Mouse (Mus musculus) activated CD4-positive, CD25-positive, alpha-beta regulatory T cell, adult 9 weeks (primary cell): ENCODE measurements around the gene Camta1. TPM values are rescaled to one million over a fixed set of nuclear protein-coding genes. Genes with fewer than 3 reads are reported as not detected.

Experiments used
- polyA plus RNA-seq: library from polyadenylated mRNA; unstranded; fragments of 100-300 nt; shearing (Covaris generic); gene quantifications from one replicate; pipeline ENCODE4 v1.2.1, GENCODE M21; 2017

The Camta1 gene
- 27.9 TPM for polyA plus RNA-seq

DNA sequence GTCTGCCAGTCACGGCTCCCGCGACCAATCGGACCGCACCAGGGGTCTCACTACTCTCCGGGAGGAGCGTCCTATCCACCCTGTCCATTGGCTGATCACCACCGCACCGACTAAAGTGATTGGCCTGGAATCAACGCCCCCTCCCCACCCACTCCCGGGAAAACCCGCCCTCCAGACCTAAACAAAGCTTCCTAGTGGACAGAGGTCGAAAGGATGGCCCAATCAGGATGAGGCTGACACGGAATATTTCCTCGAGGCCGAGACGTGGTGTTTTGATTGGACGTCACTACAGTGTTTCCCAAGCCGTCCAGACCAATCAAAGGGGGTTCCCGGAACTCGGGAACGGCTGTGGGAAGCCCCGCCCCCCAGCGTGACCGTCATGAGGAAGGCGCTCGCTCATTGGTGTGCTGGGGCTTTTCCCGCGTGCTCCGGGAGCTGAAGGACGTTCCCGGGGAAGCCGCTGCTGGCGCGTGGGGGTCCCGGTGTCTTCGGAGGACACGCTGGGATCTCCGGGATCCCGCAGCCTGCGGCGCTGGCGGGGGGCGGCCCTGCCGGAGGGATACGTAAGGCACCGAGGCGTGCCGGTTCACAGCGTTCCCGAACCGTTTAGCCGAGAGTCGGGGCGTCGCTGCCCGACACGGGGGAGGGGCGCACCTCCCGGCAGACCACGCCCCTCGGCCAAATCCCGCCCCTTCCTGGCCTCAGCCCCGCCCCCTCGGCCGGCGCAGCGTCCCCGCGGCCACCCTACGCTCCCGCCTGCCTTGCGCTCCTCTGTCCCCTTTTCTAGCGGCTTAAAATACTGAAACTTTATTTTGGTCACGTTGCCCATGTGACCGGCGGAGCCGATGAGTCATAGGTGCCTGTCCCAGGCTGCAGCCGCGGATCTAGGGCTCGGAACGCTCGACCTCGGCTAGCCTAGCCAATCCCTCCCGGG lies at the start of gene Camta1:
Gene Camta1 (minus strand): TSS at position 71 of the 934 bp plus-strand sequence.

DNA sequence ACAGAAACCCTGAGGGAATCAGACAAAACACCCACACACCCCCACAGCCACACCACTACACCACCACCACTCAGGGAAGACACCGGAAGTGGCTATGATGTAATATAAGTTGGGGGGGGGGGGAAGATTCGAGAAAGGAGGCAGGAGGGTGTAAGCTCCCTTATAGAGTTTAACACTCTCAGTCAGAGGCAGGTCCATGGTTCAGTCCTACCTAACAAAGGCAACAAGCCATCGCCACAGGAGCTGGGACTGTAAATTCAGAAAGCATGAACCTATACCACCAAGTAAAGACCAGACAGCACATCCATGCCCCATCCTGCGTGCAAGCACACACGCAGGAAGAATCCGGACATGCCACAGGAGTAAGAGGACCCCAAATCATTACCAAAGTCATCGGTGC lies 772.4 kb downstream of the Camta1 start, which contains the start of gene Gm13090:
Gene Gm13090 (plus strand): TSS at position 301 of the 400 bp plus-strand sequence.

DNA sequence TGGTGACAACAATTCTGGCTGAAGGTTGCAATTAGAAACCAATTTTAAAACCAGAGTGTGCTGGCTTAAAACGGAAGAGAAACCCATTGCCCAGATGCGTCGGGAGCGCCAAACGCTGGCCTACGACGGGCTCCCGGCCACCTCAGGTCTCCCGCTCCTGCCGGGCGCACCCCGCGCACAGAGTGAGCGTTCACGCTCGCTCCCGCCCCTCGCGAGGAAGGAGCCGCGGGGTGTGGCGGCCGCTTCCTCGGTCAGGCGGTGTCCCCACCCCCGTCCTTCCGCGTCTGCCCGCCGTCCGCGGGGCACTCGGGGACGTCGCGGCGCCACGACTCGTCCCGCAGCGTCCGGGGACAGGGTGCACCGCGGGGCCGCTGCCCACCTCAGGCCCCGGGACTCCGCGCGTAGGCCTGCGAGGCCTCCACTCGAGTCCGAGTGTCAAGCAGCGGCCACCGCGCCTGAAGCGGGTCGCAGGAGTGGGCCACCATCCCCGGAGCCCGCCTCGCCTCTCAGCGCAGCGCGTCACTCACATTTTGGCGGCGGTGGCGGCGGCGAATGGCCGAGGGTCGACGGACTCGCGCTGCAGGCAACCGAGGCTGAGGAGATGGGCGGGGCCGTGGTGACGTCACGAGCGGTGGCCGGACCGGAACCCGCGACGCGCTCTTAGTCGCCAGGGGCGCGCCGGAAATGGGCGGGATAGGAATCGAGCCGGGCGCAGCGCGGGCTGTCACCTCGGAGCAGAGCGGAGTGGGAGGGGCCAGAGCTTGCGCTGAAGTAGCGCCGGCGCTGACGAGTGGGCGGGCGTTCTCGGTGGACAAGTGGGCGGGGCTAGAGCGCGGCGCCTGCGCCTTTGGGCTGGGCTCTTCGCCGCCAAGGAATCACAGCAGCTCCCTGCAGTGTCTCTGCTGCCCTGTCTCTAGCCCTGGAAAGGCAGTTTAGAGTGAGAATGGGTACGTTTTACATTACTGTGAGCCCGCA lies 804.0 kb downstream of the Camta1 start, which contains the start of gene Vamp3:
Gene Vamp3 (minus strand): TSS at position 617 of the 975 bp plus-strand sequence.

DNA sequence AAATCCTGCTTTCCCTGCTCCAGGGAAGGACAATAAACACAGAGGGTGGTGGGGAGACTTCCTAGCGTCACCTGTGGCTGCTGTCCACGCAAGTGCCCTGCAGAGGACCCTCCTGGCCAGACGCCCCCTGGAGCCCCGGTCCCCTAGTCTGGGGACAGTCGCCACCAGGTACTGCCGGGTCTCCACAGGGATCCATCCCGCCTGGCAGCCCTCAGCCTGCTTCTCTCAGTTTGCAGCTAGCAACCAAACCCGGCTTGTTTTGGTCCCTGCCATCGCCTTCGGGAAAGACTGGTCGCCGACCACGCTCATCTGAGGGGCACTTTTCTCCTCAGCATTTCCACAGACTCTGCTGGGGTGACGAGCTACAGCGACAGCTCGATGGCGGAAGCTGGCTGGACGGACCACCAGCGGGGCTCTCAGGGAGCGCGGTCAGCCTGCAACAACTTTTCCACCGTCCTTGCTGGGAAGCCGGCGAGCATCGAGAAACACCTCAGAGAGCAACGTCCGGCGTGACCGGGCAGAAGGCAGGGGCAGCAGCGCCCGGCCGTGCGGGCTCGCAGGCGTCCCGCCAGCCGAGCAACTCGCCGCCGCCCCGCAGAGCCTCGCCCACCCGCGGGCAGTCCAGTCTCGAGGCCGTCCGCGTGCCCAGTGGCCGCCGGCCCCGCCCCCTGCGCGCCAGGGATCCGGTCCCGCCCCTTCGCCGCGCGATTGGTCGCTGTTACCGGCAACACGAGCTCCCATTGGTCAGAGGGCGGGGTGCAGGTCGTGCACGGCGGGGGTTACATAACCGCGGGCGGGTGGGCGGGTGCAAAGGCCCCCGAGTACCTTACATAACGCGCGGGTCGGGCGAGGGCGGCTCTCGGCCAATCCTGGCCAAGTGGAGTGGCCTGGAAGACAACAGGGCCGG lies 817.4 kb downstream of the Camta1 start, which contains the start of gene Per3:
Gene Per3 (minus strand): TSS at position 629 of the 907 bp plus-strand sequence.

DNA sequence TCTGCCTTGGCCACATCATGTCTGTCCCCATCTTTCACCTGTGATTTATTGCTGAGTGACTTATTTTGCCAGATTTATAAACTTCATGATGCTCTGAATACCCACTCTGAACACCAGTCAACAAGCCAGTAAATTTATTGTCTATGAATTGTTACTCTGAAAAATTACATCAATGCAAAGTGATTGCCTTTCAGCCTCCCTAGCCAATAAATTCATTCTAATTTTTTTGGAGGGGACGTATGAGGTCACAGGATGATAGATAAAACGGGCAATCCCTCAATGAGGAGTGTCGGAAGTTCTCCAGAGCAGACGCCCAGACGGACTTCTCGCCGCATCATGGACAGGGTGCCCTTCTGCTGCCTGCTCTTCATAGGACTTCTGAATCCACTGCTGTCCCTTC lies 864.9 kb downstream of the Camta1 start, which contains the start of gene Uts2:
Gene Uts2 (plus strand): TSS at position 301 of the 400 bp plus-strand sequence.

DNA sequence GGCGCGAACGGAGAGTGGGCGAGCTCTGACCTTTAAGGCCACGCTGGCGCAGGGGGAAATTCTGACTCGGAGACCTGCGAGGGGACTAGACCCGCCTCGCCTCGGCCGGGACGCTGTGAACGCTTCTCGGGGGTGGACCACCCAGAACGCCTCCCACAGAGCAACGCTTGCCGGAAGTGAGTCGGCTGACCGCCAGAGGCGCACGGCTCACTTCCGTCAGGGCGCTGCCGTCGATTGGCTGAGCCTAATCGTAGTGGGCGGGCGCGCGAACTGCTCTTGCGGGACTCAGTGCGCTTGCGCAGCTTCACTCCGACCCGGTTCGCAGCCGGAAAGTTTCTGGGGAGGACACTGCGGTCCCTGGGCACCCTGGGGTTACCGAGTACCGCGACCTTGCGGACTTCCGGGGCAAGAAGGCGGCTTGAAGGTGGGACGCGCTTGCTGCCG lies 947.4 kb downstream of the Camta1 start, which contains the start of the genes Park7 and Tnfrsf9:
Gene Park7 (minus strand): TSS at position 148 of the 444 bp plus-strand sequence.
Gene Tnfrsf9 (plus strand): TSS at position 273 of the 444 bp plus-strand sequence.

Other genes starting within 250 kb of the Camta1 start
- 49.1 TPM for gene Dnajc11, start 71.8 kb upstream of the Camta1 start, polyA plus RNA-seq
- 116 TPM for gene Thap3, start 127.1 kb upstream of the Camta1 start, polyA plus RNA-seq
- 4.3 TPM for gene Phf13, start 134.4 kb upstream of the Camta1 start, polyA plus RNA-seq
- gene Klhl21, start 146.9 kb upstream of the Camta1 start, polyA plus RNA-seq = 1.4 TPM
- 30.2 TPM for gene Zbtb48, start 165.8 kb upstream of the Camta1 start, polyA plus RNA-seq
- not detected for gene Tas1r1, start 176.7 kb upstream of the Camta1 start, polyA plus RNA-seq
- 6.3 TPM for gene Nol9, start 177.4 kb upstream of the Camta1 start, polyA plus RNA-seq
- 4.3 TPM for gene Plekhg5, start 210.6 kb upstream of the Camta1 start, polyA plus RNA-seq